Mouse (Mus musculus) layer of hippocampus, adult 2 months (tissue): ENCODE measurements at regions not wholly inside any gene's neighbourhood (a gene's known extent, or its start where the extent isn't known, plus 50 kb on each side); places are given as distances from the start of the nearest gene placed in this dataset.

Experiments
- DNase-seq, 2 experiments: peaks; one replicate each; pipeline ENCODE4 v3.0.0; 2022; ENCODE audit warnings: low spot score in 2 of 2
- H3K27ac ChIP-seq: fragments of 200-600 bp; 2 replicates; pipeline ENCODE4 v1.8.1; 2022
- H3K4me3 ChIP-seq: fragments of 200-600 bp; 2 replicates; pipeline ENCODE4 v1.8.1; 2022; ENCODE audit warnings: mild to moderate bottlenecking
- CTCF ChIP-seq: fragments of 200-600 bp; conservative IDR thresholded peaks from 2 replicates; pipeline ENCODE4 v1.8.1; 2022; ENCODE audit warnings: antibody characterized with exemption, mild to moderate bottlenecking, moderate library complexity

DNA sequence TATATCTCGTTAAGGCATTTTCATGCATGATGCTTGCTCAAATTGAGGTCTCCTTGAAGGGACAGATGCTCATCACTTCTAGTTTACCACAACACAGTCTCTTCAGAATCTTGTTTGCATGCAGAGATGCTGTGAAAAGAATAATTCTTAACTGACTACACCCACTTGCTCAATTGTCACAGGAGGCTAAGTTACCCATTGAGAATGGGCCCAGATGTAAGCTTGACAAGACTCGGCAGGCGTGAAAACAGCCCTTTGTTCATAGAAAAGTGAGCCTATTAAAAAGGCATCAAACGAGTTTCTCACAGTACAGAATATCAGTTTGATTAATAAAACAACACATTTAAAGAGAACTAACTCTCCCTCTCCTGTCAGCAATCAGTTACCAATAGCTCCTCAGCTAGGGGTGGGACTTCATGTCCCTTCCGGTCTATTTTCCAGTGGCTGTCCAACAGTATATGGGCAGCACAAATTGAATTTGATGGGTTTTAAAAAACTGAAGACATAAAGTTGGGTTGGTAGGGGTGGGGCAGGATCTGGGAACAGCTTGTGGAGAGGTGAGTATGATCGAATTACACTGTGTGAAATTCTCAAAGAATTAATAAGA is 180.1 kb upstream of the Pde3a start:
- Histone ChIP-seq H3K4me3 (no peak overlapping the region), H3K27ac (no peak overlapping the region)
- no peak for DNase-seq
- no peak for TF ChIP-seq CTCF

DNA sequence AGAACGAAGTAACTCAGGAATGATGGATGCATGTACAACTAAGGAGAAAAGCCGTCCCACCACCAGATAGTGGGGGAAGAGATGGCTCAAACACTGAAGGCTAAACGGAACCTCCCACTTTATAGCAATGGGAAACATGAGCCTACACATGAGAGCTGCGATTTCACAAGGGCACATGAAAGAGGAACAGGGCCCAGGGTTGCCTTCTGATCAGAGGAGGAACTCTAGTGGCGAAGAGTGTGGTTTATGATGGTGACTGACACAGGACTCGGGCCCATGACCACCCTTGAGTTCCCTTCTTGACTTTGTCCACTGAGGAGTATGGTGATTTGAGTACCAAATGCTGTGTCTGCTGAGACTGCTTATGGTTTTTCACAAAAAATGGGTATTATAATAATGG is 179.2 kb upstream of the Pde3a start:
- Histone ChIP-seq H3K4me3 (no peak overlapping the region), H3K27ac (no peak overlapping the region)
- no peak for DNase-seq
- no peak for TF ChIP-seq CTCF

DNA sequence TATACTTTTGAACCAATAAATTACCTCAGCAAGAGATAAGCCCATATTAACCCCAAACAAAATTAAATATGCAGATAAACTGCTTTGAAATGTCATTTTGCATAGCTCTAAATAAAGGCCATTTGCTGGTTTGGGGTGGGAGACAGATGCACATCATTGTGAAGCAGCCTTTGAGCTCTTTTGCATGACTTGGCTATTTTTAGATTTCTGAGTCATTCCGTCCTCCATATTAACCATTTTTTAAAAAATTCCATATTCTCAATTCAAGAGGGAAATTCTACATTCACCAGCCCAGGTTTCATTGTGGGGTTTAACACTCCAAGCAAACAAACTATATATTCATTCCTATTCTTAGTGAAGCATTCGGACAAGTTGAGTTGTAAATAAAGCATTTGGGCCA is 177.6 kb upstream of the Pde3a start:
- H3K27ac ChIP-seq, result no peak overlapping the region
- DNase-seq, result no peak
- TF ChIP-seq CTCF, result no peak
- no peak overlapping the region for H3K4me3 ChIP-seq

- peak in 1 of 2 experiments; percentile 3 for DNase-seq
- no peak overlapping the region for H3K4me3 ChIP-seq
- TF ChIP-seq CTCF, result no peak
- no peak overlapping the region for H3K27ac ChIP-seq
Measured at GRCm38 (mm10) chr6:141091076-141091780, 157.8 kb upstream of the Pde3a start.

GRCm38 (mm10) chr6:141091781-141092140 is 157.3 kb upstream of the Pde3a start:
- DNase-seq, result no peak
- TF ChIP-seq CTCF, result no peak
- Histone ChIP-seq H3K4me3 (no peak overlapping the region), H3K27ac (no peak overlapping the region)

DNA sequence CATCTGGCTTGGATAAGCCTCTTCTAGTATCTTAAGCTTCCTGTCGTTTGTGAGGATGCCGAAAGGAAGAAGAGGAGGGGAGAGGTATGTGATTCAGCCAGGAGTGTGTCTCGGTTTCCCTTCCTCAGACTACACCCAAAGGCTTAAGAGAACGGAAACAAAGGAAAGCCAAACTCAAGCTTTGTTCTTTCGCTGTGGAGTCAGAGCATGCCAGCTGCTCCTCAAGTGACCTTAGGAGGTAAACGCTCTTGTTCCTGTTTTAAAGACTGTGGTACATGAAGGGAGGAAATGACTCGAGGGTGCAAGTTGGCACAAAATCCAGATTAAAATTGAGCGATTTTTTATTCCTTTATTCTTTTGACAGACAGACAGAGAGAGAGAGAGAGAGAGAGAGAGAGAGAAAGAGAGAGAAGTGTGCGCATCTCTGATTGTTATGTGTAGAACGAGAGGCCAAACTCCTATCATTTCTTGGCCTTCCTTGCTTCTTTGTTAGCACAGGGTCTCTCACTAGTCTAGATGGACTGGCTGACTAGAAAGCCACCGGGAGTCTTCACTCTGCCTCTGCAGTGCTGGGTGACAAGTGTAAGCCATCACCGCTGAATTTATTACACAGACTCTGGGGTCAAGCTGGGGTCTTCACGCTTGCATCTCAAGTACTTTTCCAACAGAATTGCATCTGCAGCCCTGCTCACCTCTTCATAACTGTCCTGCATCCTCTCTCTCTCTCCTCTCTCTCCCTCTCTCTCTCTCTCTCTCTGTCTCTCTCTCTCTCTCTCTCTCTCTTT is 151.5 kb upstream of the Pde3a start:
- Histone ChIP-seq H3K4me3 (no peak overlapping the region), H3K27ac (no peak overlapping the region)
- TF ChIP-seq CTCF, result no peak
- no peak for DNase-seq

GRCm38 (mm10) chr6:141118287-141118686 is 130.8 kb upstream of the Pde3a start:
- DNase-seq, result no peak
- no peak overlapping the region for H3K4me3 ChIP-seq
- no peak overlapping the region for H3K27ac ChIP-seq
- no peak for TF ChIP-seq CTCF

GRCm38 (mm10) chr6:141126614-141127396 is 122.3 kb upstream of the Pde3a start:
- TF ChIP-seq CTCF, result no peak

DNA sequence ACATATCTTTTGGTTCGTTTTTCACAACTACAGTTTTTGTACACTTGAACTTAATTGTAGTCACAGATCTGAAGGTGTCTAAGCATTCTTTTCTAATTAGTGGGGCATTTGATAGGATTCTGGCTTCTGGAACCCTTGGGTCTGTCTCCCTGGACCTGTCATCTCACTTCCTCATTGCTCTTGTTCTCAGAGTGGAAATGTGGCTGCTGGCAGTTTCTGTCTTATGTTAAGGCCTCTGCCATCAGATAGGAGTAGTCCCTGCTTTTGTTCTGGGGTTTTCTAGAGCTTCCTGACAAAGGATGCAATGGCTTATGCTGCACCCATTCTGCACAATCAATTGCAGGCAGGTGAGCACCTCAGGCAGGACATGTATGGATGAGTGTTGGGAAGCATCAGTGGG is 119.5 kb upstream of the Pde3a start:
- no peak overlapping the region for H3K27ac ChIP-seq
- no peak for TF ChIP-seq CTCF
- DNase-seq, result no peak
- H3K4me3 ChIP-seq, result no peak overlapping the region

More at GRCm38 (mm10) chr6:141126614-141127396, 122.3 kb upstream of the Pde3a start:
- Histone ChIP-seq H3K4me3 (no peak overlapping the region), H3K27ac (no peak overlapping the region)
- no peak for DNase-seq

DNA sequence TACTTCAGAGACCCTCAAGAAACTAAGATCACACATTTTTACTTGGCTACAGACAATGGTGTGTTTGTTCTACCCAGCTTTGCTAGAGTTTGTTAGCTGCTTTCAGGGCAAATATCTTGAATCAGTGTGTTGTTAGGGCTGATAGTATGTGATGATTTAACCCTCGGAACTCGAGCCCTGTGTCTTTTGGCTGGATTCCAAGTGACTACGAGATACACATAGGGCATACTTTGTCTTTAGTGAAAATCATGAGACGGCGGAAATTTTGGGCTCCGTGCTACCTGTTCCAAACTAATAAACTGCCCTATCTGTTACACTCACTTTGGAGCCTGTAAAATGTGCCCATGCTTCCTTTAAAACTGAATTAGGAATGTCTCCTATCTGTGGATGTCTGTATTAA is 114.9 kb upstream of the Pde3a start:
- Histone ChIP-seq H3K4me3 (no peak overlapping the region), H3K27ac (no peak overlapping the region)
- DNase-seq, result no peak
- no peak for TF ChIP-seq CTCF

DNA sequence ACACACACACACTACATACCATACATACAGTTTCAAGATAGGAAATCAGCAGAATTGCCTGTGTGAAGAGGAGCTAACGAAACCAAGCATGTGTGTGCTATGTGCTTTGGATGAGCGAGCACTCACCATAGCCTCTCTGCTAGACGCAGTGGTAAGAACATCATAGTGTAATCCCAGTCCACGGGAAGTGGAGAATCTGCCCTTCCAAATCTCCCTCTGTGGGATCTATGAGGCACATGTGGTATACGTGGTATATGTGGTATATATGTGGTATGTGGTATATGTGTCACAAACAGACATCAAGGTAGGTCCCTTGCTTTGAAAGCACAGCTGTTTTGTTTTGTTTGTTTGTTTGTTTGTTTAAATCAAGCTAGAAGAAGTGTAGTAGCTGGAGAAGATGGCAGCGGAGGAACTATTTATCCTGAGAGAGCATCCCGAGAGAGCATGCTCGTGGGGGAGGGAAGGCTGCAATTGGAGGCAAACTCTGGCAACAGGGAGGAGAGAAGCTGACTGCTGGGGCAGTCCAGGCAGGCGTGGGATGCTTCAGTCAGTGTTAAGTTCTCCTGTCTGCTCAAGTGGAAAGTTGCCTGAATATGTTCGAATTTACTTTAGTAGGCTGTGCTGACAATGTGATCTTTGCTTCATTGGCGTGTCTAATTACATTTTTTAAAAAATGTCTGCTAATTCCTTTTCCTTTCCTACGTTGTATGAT is 112.2 kb upstream of the Pde3a start:
- DNase-seq, result no peak
- Histone ChIP-seq H3K27ac (no peak overlapping the region), H3K4me3 (no peak overlapping the region)
- TF ChIP-seq CTCF, result no peak

DNA sequence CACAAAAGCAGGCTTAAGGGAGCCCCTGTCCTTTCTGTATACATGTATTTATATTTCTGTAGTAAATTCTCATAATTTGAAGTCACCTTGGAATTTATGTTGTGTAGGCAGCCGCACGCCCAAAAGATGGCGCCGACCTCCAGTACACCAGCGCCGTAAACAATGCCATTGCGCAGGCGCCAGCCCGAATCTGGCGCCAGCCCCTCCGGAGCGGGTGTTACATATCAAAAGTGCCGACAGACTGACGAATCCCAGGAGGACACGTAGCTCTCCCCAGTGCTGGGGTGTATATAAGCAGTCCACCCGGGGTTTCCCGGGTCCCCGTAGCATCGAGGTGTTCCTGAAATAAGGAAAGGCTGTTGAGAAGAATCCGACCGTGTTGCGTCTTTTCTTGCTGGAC is 108.1 kb upstream of the Pde3a start:
- no peak for DNase-seq
- no peak for TF ChIP-seq CTCF

More for the DNA sequence above, 108.1 kb upstream of the Pde3a start:
- H3K4me3 ChIP-seq, result no peak overlapping the region
- H3K27ac ChIP-seq, result no peak overlapping the region
